21 mouse cellular contexts compared by ENCODE assay signal in genomic region chr17:84244182-84244920, GRCm38 (mm10). TPM values are rescaled to one million over a fixed set of nuclear protein-coding genes. Genes with fewer than 3 reads are reported as not detected.
DNase-seq lines count a peak whose midpoint lies in the region; ATAC-seq and TF ChIP-seq lines count a peak whose summit lies in the region.
"Had no signal": no experiment of that assay in that cellular context is flagged by ENCODE, and none has a peak within 500 bp of the region (broad histone marks: within the 10 kb centered on the region; RNA-seq: fewer than 3 reads in every experiment).

No protein-coding gene starts in this region.

- 88% methylated on average over 18 of the region's 18 CpGs for WGBS in hindbrain, embryonic 10.5 days
- 85% methylated on average over 18 of the region's 18 CpGs for WGBS in hindbrain, embryonic 16.5 days
- WGBS in intestine, embryonic 15.5 days = 60% methylated on average over 18 of the region's 18 CpGs
- 53% methylated on average over 18 of the region's 18 CpGs for WGBS in limb, embryonic 13.5 days
- 80% methylated on average over 18 of the region's 18 CpGs for WGBS in heart, adult 2 months

- peaks cover 12% of the 10 kb centered on the region; the same call in 1 of the 2 replicates for H3K4me1 ChIP-seq in hindbrain, embryonic 10.5 days (replicated peaks)
- no peaks in the 10 kb centered on the region for H3K4me1 ChIP-seq in hindbrain, embryonic 16.5 days (ENCODE audit: control insufficient read depth, insufficient read depth, low read depth, low read length)
- H3K4me1 ChIP-seq in intestine, embryonic 15.5 days (replicated peaks) = peaks cover 7% of the 10 kb centered on the region; the same call in 1 of the 2 replicates
- peaks cover 23% of the 10 kb centered on the region for H3K4me1 ChIP-seq in limb, embryonic 13.5 days
- no peaks in the 10 kb centered on the region for H3K4me1 ChIP-seq in heart, adult 2 months (ENCODE audit: control insufficient read depth, insufficient read depth, low read length)
- H3K4me1 ChIP-seq: hindbrain, embryonic 12.5 days; neural tube, embryonic 13.5 days had no signal

- no peak overlapping the region for H3K9ac ChIP-seq in hindbrain, embryonic 16.5 days (ENCODE audit: low read depth, low read length)
- H3K9ac ChIP-seq in intestine, embryonic 15.5 days = no peak overlapping the region
- no peak overlapping the region for H3K9ac ChIP-seq in limb, embryonic 13.5 days
- H3K9ac ChIP-seq in heart, adult 2 months (ENCODE audit: low read depth, low read length) = no peak overlapping the region
- H3K9ac ChIP-seq: hindbrain, embryonic 12.5 days; liver, embryonic 15.5 days; neural tube, embryonic 13.5 days had no signal

- H3K4me2 ChIP-seq in hindbrain, embryonic 16.5 days (ENCODE audit: low read length) = no peak overlapping the region
- no peak overlapping the region for H3K4me2 ChIP-seq in intestine, embryonic 15.5 days (replicated peaks)
- no peak overlapping the region for H3K4me2 ChIP-seq in limb, embryonic 13.5 days (replicated peaks)
- H3K4me2 ChIP-seq: hindbrain, embryonic 12.5 days; liver, embryonic 15.5 days; neural tube, embryonic 13.5 days had no signal

- H3K4me3 ChIP-seq in hindbrain, embryonic 10.5 days = no peak overlapping the region
- H3K4me3 ChIP-seq in hindbrain, embryonic 16.5 days (ENCODE audit: low read length) = no peak overlapping the region
- no peak overlapping the region for H3K4me3 ChIP-seq in intestine, embryonic 15.5 days (replicated peaks)
- no peak overlapping the region for H3K4me3 ChIP-seq in limb, embryonic 13.5 days
- no peak overlapping the region for H3K4me3 ChIP-seq in heart, adult 2 months
- H3K4me3 ChIP-seq: erythroblast, embryonic 14.5 days; hindbrain, embryonic 12.5 days; liver, embryonic 15.5 days; megakaryocyte, embryonic 14.5 days; neural tube, embryonic 13.5 days had no signal

- TF ChIP-seq CTCF in heart, adult 2 months (IDR thresholded peaks at IDR 0.05) = no peak

- no peak for TF ChIP-seq POLR2A in heart, adult 2 months (IDR thresholded peaks at IDR 0.05; ENCODE audit: insufficient read depth, low read depth, low read length)

- peaks cover 13% of the 10 kb centered on the region for H3K36me3 ChIP-seq in hindbrain, embryonic 10.5 days
- H3K36me3 ChIP-seq in hindbrain, embryonic 16.5 days (ENCODE audit: control insufficient read depth, insufficient read depth, low read length) = no peaks in the 10 kb centered on the region
- H3K36me3 ChIP-seq in intestine, embryonic 15.5 days = no peaks in the 10 kb centered on the region
- H3K36me3 ChIP-seq in limb, embryonic 13.5 days = peaks cover 13% of the 10 kb centered on the region
- H3K36me3 ChIP-seq in heart, adult 2 months (ENCODE audit: control insufficient read depth, insufficient read depth, low read length) = no peaks in the 10 kb centered on the region
- H3K36me3 ChIP-seq: liver, embryonic 15.5 days; neural tube, embryonic 13.5 days had no signal

- H3K27ac ChIP-seq in hindbrain, embryonic 10.5 days = 0 out of 2 replicates have a peak overlapping the region, but pooled peaks have one; percentile 16
- H3K27ac ChIP-seq in hindbrain, embryonic 16.5 days (ENCODE audit: low read depth, low read length) = no peak overlapping the region
- no peak overlapping the region for H3K27ac ChIP-seq in intestine, embryonic 15.5 days
- H3K27ac ChIP-seq in limb, embryonic 13.5 days = peak overlapping the region; percentile 61
- H3K27ac ChIP-seq in heart, adult 2 months = no peak overlapping the region
- H3K27ac ChIP-seq: hindbrain, embryonic 12.5 days; liver, embryonic 15.5 days; neural tube, embryonic 13.5 days had no signal

- ATAC-seq in hindbrain, embryonic 16.5 days = no peak
- ATAC-seq in intestine, embryonic 15.5 days = peak; percentile 58; the same call in 1 of the 2 replicates
- ATAC-seq in limb, embryonic 13.5 days (ENCODE audit: low FRiP score, low read depth) = peak; percentile 85
- ATAC-seq: forebrain, embryonic 14.5 days had no signal

- H3K27me3 ChIP-seq in hindbrain, embryonic 10.5 days (ENCODE audit: insufficient read depth, poor library complexity, severe bottlenecking) = no peaks in the 10 kb centered on the region
- H3K27me3 ChIP-seq in hindbrain, embryonic 16.5 days (replicated peaks; ENCODE audit: control insufficient read depth, insufficient read depth, low read length) = no peaks in the 10 kb centered on the region
- no peaks in the 10 kb centered on the region for H3K27me3 ChIP-seq in intestine, embryonic 15.5 days (replicated peaks)
- no peaks in the 10 kb centered on the region for H3K27me3 ChIP-seq in limb, embryonic 13.5 days
- H3K27me3 ChIP-seq in heart, adult 2 months (ENCODE audit: control insufficient read depth, insufficient read depth, low read length) = no peaks in the 10 kb centered on the region
- H3K27me3 ChIP-seq: CH12.LX; hindbrain, embryonic 12.5 days; liver, embryonic 15.5 days; megakaryocyte, embryonic 14.5 days; neural tube, embryonic 13.5 days had no signal

- intact Hi-C loops in heart, adult 2 months (cut with DNase I) = no loop called here

- DNase-seq in hindbrain, embryonic 10.5 days (ENCODE audit: low spot score) = no peak
- DNase-seq in 3134 (ENCODE audit: extremely low read depth, insufficient read length, low spot score) = peak; percentile 80
- DNase-seq in layer of hippocampus, postnatal 14 days (ENCODE audit: low spot score in 2 of 2) = no peak
- DNase-seq in gastrocnemius, postnatal 4 days (ENCODE audit: low spot score in 2 of 2) = no peak
- no peak for DNase-seq in heart, adult 2 months
- DNase-seq: cerebellum, adult 18-20 months; cerebellum, postnatal 25 days; embryo, embryonic 11 days; gastrocnemius, postnatal 25 days; midbrain, embryonic 14.5 days; thymus, postnatal 25 days had no signal

- H3K79me2 ChIP-seq in heart, adult 2 months (replicated peaks; ENCODE audit: control insufficient read depth, insufficient read depth, low read length) = no peaks in the 10 kb centered on the region

- TF ChIP-seq EP300 in heart, adult 2 months (IDR thresholded peaks at IDR 0.05; ENCODE audit: insufficient read depth, low read depth, low read length) = no peak

- H3K9me3 ChIP-seq in hindbrain, embryonic 10.5 days = no peaks in the 10 kb centered on the region
- no peaks in the 10 kb centered on the region for H3K9me3 ChIP-seq in hindbrain, embryonic 16.5 days (ENCODE audit: control insufficient read depth, low read length)
- no peaks in the 10 kb centered on the region for H3K9me3 ChIP-seq in intestine, embryonic 15.5 days
- H3K9me3 ChIP-seq in limb, embryonic 13.5 days = no peaks in the 10 kb centered on the region
- H3K9me3 ChIP-seq: hindbrain, embryonic 12.5 days; liver, embryonic 15.5 days; megakaryocyte, embryonic 14.5 days; neural tube, embryonic 13.5 days had no signal

RNA-seq across cellular contexts. Expression of gene Zfp36l2, which starts 56.6 kb away (rescaled TPM):
- polyA plus RNA-seq in hindbrain, embryonic 10.5 days (2016; fragmentation: Nextera tagmentation; extraction: Ambion mirVana) = 9.3 and 9.9 TPM in 2 replicates
- polyA plus RNA-seq in hindbrain, embryonic 16.5 days (2015; fragmentation: Nextera tagmentation; extraction: Ambion mirVana) = 3.9 and 4.2 TPM in 2 replicates
- 23.2 and 29.7 TPM in 2 replicates for polyA plus RNA-seq in intestine, embryonic 15.5 days (2015; fragmentation: Nextera tagmentation; extraction: Ambion mirVana)
- 18.7 and 19.7 TPM in 2 replicates for polyA plus RNA-seq in limb, embryonic 13.5 days (2015; fragmentation: Nextera tagmentation; extraction: Ambion mirVana)
- 10 to 100 TPM; 22.7 to 29.5 TPM for total RNA-seq in layer of hippocampus, postnatal 14 days (2021)
- total RNA-seq in gastrocnemius, postnatal 4 days (2021) = 10 to 100 TPM; 41.2 to 47.3 TPM
- total RNA-seq in heart, adult 2 months (2021) = 10 to 100 TPM; 19.3 to 23.3 TPM
- polyA plus RNA-seq in heart, adult 2 months (2012; rRNA removed) = 15.7 and 19.8 TPM in 2 replicates

Comparison
In these comparisons a context has a peak if more than half of its experiments do, and no peak if none do; other contexts are left out.
1. H3K27ac ChIP-seq: peak in hindbrain, embryonic 10.5 days (single experiment) and limb, embryonic 13.5 days (single experiment); none in hindbrain, embryonic 16.5 days (single experiment), intestine, embryonic 15.5 days (single experiment) and heart, adult 2 months (single experiment).